Mouse (Mus musculus) frontal cortex, postnatal 14 days (tissue): ENCODE results near the gene Ccdc73.
"Not testable (repeated sequence)": the region's sequence is repeated elsewhere in the genome, so short reads cannot be mapped to it uniquely, and the experiment has no call there.

Experiments
- DNase-seq, 2 experiments: peaks; one replicate each; pipeline ENCODE4 v3.0.0; 2022; ENCODE audit warnings: low spot score in 2 of 2

Ccdc73 gene

DNA sequence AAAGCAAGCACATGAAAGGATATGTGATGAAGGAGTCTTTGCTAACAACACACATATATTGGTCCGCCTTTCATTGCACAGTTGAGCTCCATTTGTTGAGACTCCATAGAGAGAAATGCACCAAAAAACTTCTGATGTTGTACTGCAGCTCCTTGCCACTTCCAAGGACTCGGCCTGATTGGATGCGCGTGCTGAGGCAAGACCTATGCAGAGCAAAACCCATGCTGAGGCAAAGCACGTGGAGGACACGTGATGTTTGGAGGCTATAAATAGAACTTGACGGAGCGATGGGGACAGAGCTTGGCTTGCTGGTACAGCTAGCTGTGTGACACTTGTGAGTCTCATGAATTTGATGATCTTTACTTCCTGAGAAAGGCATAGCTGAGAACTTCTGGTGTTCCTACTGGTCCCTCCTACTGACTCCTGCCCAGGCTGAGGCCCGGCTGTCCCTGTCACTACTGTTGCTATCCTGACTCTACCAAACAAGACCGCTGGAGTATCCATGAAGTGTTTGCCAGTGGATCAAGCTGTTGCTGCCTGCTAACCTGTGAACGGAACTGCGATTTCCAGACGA is at the start of gene Ccdc73:
Gene Ccdc73, plus strand, starts transcription at position 524 of the 574 bp plus-strand sequence.
- no peak for DNase-seq

DNA sequence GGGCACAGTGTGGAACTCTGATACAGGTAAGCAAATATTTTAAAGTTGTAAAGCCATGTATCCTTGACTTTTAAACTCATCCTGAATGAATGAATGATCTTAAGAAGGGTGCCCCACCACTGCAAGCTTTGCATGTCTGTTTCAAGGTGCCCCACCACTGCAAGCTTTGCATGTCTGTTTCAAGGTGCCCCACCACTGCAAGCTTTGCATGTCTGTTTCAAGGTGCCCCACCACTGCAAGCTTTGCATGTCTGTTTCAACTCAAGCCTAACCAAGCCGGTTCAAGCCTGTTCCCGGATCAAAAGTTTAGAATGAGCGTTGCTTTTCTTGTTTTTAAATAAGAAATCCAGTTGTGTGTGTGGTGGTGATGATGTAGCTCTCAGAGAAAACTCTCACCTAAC is 48.8 kb upstream of the Ccdc73 start:
- DNase-seq: not testable (repeated sequence)

- no peak for DNase-seq
These were observed 41.4 kb upstream of the Ccdc73 start for GRCm38 (mm10) chr2:104826191-104826590.

DNA sequence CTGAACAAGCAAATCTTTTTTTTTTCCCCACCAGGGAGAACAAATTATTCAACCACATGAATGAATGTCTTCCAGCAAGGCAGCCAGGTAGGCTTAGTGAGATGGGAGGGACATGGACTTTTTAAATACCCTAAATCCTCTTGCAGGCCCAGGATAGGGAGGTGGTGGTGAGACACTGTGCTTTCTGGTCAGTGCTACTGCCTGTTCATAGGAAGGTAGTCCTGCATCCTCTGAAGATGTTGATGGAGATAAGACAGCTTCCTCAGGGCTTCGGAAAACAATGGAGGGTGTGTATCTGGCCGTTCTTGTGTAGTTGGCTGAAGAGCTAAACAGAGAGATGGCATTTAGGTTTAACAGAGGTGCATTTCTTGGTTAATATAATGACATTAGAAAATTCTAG is 35.1 kb upstream of the Ccdc73 start:
- no peak for DNase-seq

- DNase-seq: no peak
These were observed 26.6 kb upstream of the Ccdc73 start for GRCm38 (mm10) chr2:104840974-104841373.

GRCm38 (mm10) chr2:104841736-104842135 is 25.9 kb upstream of the Ccdc73 start:
- DNase-seq: no peak

- DNase-seq: no peak
These were observed 25.0 kb upstream of the Ccdc73 start for GRCm38 (mm10) chr2:104842559-104842958.

DNA sequence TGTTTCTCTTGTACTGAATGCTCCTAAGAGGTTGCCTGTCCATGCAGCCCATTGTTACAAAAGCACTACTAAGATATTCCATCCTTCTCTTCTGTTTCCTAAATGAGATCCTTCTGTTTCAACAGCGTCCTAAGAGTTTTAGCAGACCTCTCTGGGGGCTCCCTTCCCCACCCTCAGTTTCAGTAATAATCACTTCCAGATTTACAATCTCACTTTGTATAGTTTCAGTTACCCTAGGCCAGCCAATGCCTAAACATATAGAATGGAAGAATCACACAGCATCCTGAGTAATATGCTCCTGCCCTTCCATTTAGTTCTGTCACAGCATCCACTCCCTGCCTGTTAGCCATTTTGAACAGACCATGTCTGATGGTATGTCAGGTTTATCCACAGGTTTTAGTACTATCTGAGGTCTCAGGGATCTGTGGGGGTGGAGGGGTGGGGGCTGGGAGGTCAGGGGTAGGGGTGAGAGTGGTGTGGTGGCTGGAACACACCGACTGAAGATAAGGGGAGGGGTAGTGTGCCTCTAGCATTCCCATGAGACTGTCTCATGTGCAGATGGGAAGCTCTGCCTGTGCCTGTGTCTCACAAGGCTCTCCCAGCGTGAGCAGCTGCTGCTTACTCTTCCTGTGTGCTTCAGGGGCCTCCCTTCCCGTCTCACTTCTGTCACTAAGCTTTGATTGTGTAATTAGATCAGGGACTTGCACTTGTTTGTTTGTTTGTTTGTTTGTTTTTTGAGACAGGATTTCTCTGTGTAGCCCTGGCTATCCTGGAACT is 20.8 kb upstream of the Ccdc73 start:
- DNase-seq: no peak

DNA sequence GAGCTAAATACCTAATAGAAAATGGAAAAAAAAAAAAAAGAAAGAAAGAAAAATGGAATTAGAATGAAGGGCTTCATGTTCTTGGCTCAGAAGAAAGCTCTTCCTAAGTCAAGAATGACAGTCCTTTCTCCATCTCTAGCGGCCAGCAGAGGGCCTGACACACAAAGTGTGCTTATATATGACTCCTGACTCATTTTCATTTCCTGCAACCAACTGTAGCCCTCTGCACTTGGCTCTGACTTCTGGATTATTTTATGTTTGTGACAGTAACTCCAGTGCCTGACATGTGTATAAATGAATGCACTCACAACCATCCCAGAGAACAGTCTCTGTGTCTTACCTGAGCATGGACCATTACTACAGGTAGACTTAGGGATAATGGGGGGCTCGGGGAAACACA is 20.0 kb upstream of the Ccdc73 start:
- no peak for DNase-seq

GRCm38 (mm10) chr2:104848235-104849161 is 19.1 kb upstream of the Ccdc73 start:
- DNase-seq: no peak

- peak; percentile 7 to 30 for DNase-seq
These were observed 18.2 kb upstream of the Ccdc73 start, which contains the start of gene Prrg4 for GRCm38 (mm10) chr2:104849276-104849990. TSS of gene Prrg4 (minus strand) at chr2:104849876.

GRCm38 (mm10) chr2:104849991-104850359 is 17.6 kb upstream of the Ccdc73 start:
- DNase-seq: no peak

- DNase-seq: no peak
These were observed 15.9 kb upstream of the Ccdc73 start for GRCm38 (mm10) chr2:104851686-104852085.

GRCm38 (mm10) chr2:104852546-104852945 is 15.1 kb upstream of the Ccdc73 start:
- no peak for DNase-seq

GRCm38 (mm10) chr2:104854836-104855235 is 12.8 kb upstream of the Ccdc73 start:
- DNase-seq: no peak

DNA sequence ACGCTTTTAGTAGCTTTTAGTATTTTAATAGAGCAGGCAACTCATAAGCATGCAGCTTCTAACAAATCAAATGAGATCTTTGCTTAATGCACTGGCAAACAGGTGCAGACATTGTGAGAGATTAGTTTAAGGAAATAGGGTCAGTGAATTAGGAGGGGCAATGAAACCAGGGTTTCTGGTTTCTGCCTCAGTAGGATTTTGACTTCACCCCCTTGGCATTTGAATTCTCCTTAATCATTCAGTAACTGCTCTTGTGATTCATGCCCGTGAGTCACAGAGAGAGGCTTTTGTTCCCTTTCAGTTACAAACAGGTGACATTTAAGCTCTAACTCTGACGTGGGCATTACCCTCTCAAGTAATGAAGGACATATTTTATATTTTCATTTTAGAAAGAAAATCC is 11.9 kb upstream of the Ccdc73 start:
- DNase-seq: no peak

DNA sequence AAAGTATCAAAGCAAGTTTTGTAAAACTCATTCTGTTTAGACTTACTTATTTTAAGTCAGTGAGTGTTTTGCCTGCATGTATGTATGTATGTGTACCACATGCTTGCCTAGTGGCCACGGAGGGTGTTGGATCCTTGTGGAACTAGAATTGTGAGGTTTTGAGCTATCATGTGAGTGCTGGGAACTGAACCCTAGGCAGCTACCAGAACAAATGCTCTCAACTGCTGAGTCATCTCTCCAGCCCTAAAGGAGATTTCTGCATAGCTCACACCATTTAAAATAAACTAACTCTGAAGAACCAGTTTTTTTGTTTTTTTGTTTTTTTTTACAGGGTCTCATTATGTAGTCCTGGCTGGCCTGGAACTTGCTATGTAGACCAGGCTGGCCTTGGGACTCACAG is 11.4 kb upstream of the Ccdc73 start:
- DNase-seq: no peak

DNA sequence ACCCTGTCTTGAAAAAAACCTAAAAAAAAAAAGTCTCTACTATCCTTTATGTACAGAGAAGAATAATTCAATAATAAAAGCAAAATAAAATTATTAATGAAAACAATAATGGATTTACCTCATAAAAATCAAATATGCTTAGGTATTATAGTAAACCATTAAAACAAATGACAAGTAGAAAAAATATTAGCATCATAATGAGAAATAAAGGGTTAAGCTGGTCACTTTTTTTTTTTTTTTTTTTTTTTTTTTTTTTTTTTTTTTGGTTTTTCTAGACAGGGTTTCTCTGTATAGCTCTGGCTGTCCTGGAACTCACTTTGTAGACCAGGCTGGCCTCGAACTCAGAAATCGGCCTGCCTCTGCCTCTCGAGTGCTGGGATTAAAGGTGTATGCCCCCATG is 9.5 kb upstream of the Ccdc73 start:
- not testable (repeated sequence) for DNase-seq

GRCm38 (mm10) chr2:104859060-104859459 is 8.5 kb upstream of the Ccdc73 start:
- no peak for DNase-seq

GRCm38 (mm10) chr2:104860426-104860825 is 7.2 kb upstream of the Ccdc73 start:
- no peak for DNase-seq

DNA sequence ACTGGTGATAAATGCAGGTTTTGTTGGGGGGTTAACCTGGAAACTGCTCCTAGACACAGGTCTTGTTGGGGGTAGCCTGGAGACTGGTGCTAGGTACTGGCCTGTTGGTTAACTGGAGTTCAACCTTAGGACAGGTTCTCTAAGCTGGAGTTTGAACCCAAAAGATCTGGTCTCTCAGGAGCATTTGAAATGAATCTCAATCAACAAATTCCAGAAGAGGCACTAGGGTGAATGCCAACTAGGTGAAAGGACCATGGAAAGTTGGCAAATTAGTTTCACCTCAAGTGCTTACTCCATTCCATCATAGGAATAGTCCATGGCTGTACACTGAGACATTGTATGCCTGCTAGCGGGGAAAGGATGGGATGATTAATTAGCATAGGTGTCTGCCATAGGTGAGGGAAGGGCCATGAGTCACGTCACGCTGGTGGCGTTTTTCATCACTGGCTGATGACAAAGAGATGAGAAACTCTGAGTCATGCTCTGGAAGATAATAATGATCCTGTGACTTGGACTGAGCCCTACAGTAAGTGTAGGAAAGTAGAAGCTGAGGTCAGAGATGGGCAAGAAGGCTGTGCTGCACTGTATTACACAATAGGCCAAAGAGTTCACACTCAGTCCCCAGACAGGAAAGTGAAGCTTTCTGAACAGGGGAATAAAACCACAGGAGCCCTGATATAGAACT is 3.3 kb upstream of the Ccdc73 start:
- DNase-seq: no peak
